In genomic region chr1:168313772-168314171, GRCm38 (mm10) we compare ENCODE assay signal across 21 mouse cellular contexts.
DNase-seq lines count a peak whose midpoint lies in the region; ATAC-seq lines count a peak whose summit lies in the region.
"Had no signal": no experiment of that assay in that cellular context is flagged by ENCODE, and none has a peak within 500 bp of the region (broad histone marks: within the 10 kb centered on the region; RNA-seq: fewer than 3 reads in every experiment).

No protein-coding gene starts in this region.

- H3K4me1 ChIP-seq in liver, embryonic 13.5 days (replicated peaks) = peaks cover 82% of the 10 kb centered on the region
- peaks cover 38% of the 10 kb centered on the region for H3K4me1 ChIP-seq in liver, embryonic 16.5 days (ENCODE audit: control insufficient read depth, low read depth, low read length)

- H3K27me3 ChIP-seq in liver, embryonic 13.5 days = no peaks in the 10 kb centered on the region
- H3K27me3 ChIP-seq in liver, embryonic 16.5 days (ENCODE audit: control insufficient read depth, insufficient read depth, low read depth, low read length) = no peaks in the 10 kb centered on the region
- H3K27me3 ChIP-seq: forebrain, embryonic 13.5 days; heart, embryonic 15.5 days had no signal

- ATAC-seq in liver, embryonic 13.5 days (ENCODE audit: low read depth) = no peak
- peak; percentile 73 for ATAC-seq in common myeloid progenitor, adult 5-6 weeks (replicated peaks; ENCODE audit: low read depth, poor library complexity, severe bottlenecking)
- no peak for ATAC-seq in liver, embryonic 16.5 days (ENCODE audit: low read depth)
- ATAC-seq: forebrain, embryonic 13.5 days; forebrain, postnatal 0 days; hindbrain, embryonic 16.5 days; inflammation-experienced regulatory T-cells, adult 6 months had no signal

- H3K27ac ChIP-seq in liver, embryonic 13.5 days = peak overlapping the region; percentile 96
- peak overlapping the region; percentile 43 for H3K27ac ChIP-seq in liver, embryonic 16.5 days (ENCODE audit: low read length)
- H3K27ac ChIP-seq: embryonic facial prominence, embryonic 10.5 days; forebrain, embryonic 13.5 days; heart, embryonic 15.5 days had no signal

- no peak overlapping the region for H3K4me3 ChIP-seq in liver, embryonic 13.5 days (replicated peaks)
- H3K4me3 ChIP-seq in liver, embryonic 16.5 days (ENCODE audit: low read depth, low read length) = no peak overlapping the region
- H3K4me3 ChIP-seq: embryonic facial prominence, embryonic 10.5 days; forebrain, embryonic 13.5 days; heart, embryonic 15.5 days had no signal

- no peaks in the 10 kb centered on the region for H3K9me3 ChIP-seq in liver, embryonic 13.5 days (replicated peaks)
- H3K9me3 ChIP-seq in liver, embryonic 16.5 days (replicated peaks; ENCODE audit: control insufficient read depth, low read length) = no peaks in the 10 kb centered on the region
- H3K9me3 ChIP-seq: embryonic facial prominence, embryonic 10.5 days; forebrain, embryonic 13.5 days; heart, embryonic 15.5 days had no signal

- no peak for DNase-seq in liver, embryonic 13.5 days
- no peak for DNase-seq in liver
- no peak for DNase-seq in thymus, postnatal 25 days
- no peak for DNase-seq in gastrocnemius, postnatal 4 days (ENCODE audit: low spot score in 2 of 2)
- no peak for DNase-seq in adrenal gland, adult 2 months
- DNase-seq: adrenal gland, postnatal 10 days; cerebellum, adult 11 months; cerebellum, adult 9-11 months; cerebellum, postnatal 36 days; forebrain, postnatal 0 days; gastrocnemius, postnatal 14 days; heart, adult 18-20 months; heart, postnatal 14 days had no signal

- H3K36me3 ChIP-seq in liver, embryonic 13.5 days = no peaks in the 10 kb centered on the region
- no peaks in the 10 kb centered on the region for H3K36me3 ChIP-seq in liver, embryonic 16.5 days (ENCODE audit: control insufficient read depth, insufficient read depth)
- H3K36me3 ChIP-seq: heart, embryonic 15.5 days had no signal

- no peak overlapping the region for H3K4me2 ChIP-seq in liver, embryonic 13.5 days
- no peak overlapping the region for H3K4me2 ChIP-seq in liver, embryonic 16.5 days (ENCODE audit: low read depth, low read length)
- H3K4me2 ChIP-seq: forebrain, embryonic 13.5 days; heart, embryonic 11.5 days; heart, embryonic 15.5 days had no signal

- peak overlapping the region; percentile 39 for H3K9ac ChIP-seq in liver, embryonic 13.5 days
- no peak overlapping the region for H3K9ac ChIP-seq in liver, embryonic 16.5 days (ENCODE audit: low read depth, low read length)
- H3K9ac ChIP-seq: forebrain, embryonic 13.5 days; forebrain, postnatal 0 days; heart, embryonic 15.5 days had no signal
